Mouse (Mus musculus) subcutaneous adipose tissue, adult 2 months (tissue): ENCODE results near the gene Ascc2. TPM values are rescaled to one million over a fixed set of nuclear protein-coding genes. Genes with fewer than 3 reads are reported as not detected.

ENCODE experiments used
- polyA plus RNA-seq: library from polyadenylated mRNA; depleted of rRNA; stranded (reverse); fragments of >200 nt; gene quantifications from 2 replicates; pipeline ENCODE4 v1.2.3, GENCODE M21; 2012; ENCODE audit warnings: low replicate concordance; rRNA removed

The Ascc2 gene
- 17.5 and 20.5 TPM in 2 replicates for polyA plus RNA-seq

GRCm38 (mm10) chr11:4637534-4638234, at the start of gene Ascc2:
TSS of gene Ascc2 (plus strand) at chr11:4637747.

GRCm38 (mm10) chr11:4594608-4595500, 42.7 kb upstream of the Ascc2 start, which contains the start of gene Mtmr3:
TSS of gene Mtmr3 (minus strand) at chr11:4594863.

GRCm38 (mm10) chr11:4620017-4620485, 17.5 kb upstream of the Ascc2 start, which contains the start of gene Gm11032:
TSS of gene Gm11032 (plus strand) at chr11:4620067.

GRCm38 (mm10) chr11:4704072-4704964, 66.8 kb downstream of the Ascc2 start, which contains the start of the genes Uqcr10 and Zmat5:
TSS of gene Uqcr10 (minus strand) at chr11:4704342.
TSS of gene Zmat5 (plus strand) at chr11:4704678.

Other genes starting within 250 kb of the Ascc2 start
- 0.29 TPM in 1 of 2 replicates, not detected in the other for gene Hormad2, start 196.6 kb upstream of the Ascc2 start, polyA plus RNA-seq
- gene Mtmr3, start 42.9 kb upstream of the Ascc2 start, polyA plus RNA-seq: 38.9 and 45.3 TPM in 2 replicates
- gene Gm11032, start 17.7 kb upstream of the Ascc2 start, polyA plus RNA-seq: not detected in 2 replicates
- gene Uqcr10, start 66.6 kb downstream of the Ascc2 start, polyA plus RNA-seq: 858 and 1,560 TPM in 2 replicates
- gene Zmat5, start 66.9 kb downstream of the Ascc2 start, polyA plus RNA-seq: 46.1 and 51.9 TPM in 2 replicates
- not detected in 2 replicates for gene Cabp7, start 109.0 kb downstream of the Ascc2 start, polyA plus RNA-seq
- gene Nf2, start 211.8 kb downstream of the Ascc2 start, polyA plus RNA-seq: 51.5 and 66.9 TPM in 2 replicates
- gene Nipsnap1, start 236.2 kb downstream of the Ascc2 start, polyA plus RNA-seq: 16.7 and 48.0 TPM in 2 replicates